Mouse (Mus musculus) yolk sac, embryonic 10.5 days (tissue): Measurements from ENCODE around the gene Eml4.
A peak's percentile ranks its signal among the peaks of the same experiment; 100 is the strongest.

Source experiments
- DNase-seq: peaks from one replicate; pipeline ENCODE4 v3.0.0-alpha.2; 2017; ENCODE audit warnings: low spot score

The Eml4 gene

GRCm38 (mm10) chr17:83344226-83344625, 6.5 kb upstream of the Eml4 start:
- no peak for DNase-seq

GRCm38 (mm10) chr17:83348056-83348822, 2.5 kb upstream of the Eml4 start:
- peak; percentile 51 for DNase-seq

- peak; percentile 50 for DNase-seq
Measured at GRCm38 (mm10) chr17:83351119-83351531, 394 bp downstream of the Eml4 start.

- DNase-seq, result no peak
Measured at GRCm38 (mm10) chr17:83351601-83352413, 1.1 kb downstream of the Eml4 start.

GRCm38 (mm10) chr17:83352456-83352855, 1.7 kb downstream of the Eml4 start:
- DNase-seq, result no peak

- DNase-seq, result no peak
Measured at GRCm38 (mm10) chr17:83353011-83353410, 2.3 kb downstream of the Eml4 start.

GRCm38 (mm10) chr17:83353460-83353859, 2.7 kb downstream of the Eml4 start:
- no peak for DNase-seq

- DNase-seq, result no peak
Measured at GRCm38 (mm10) chr17:83355481-83355880, 4.8 kb downstream of the Eml4 start.

- DNase-seq, result no peak
Measured at GRCm38 (mm10) chr17:83359934-83360333, 9.2 kb downstream of the Eml4 start.

- no peak for DNase-seq
Measured at GRCm38 (mm10) chr17:83360796-83361566, 10.2 kb downstream of the Eml4 start.

GRCm38 (mm10) chr17:83363081-83363480, 12.3 kb downstream of the Eml4 start:
- DNase-seq, result no peak

GRCm38 (mm10) chr17:83364296-83364695, 13.6 kb downstream of the Eml4 start:
- DNase-seq, result no peak

GRCm38 (mm10) chr17:83365130-83365529, 14.4 kb downstream of the Eml4 start:
- DNase-seq, result no peak

- peak; percentile 35 for DNase-seq
Measured at GRCm38 (mm10) chr17:83365614-83366355, 15.1 kb downstream of the Eml4 start.

- DNase-seq, result no peak
Measured at GRCm38 (mm10) chr17:83367387-83367786, 16.7 kb downstream of the Eml4 start.

GRCm38 (mm10) chr17:83374123-83374522, 23.4 kb downstream of the Eml4 start:
- no peak for DNase-seq

- no peak for DNase-seq
Measured at GRCm38 (mm10) chr17:83375848-83376247, 25.1 kb downstream of the Eml4 start.

- no peak for DNase-seq
Measured at GRCm38 (mm10) chr17:83376801-83377200, 26.1 kb downstream of the Eml4 start.

- no peak for DNase-seq
Measured at GRCm38 (mm10) chr17:83377755-83378443, 27.2 kb downstream of the Eml4 start.

GRCm38 (mm10) chr17:83378444-83378762, 27.7 kb downstream of the Eml4 start:
- DNase-seq, result no peak

- DNase-seq, result no peak
Measured at GRCm38 (mm10) chr17:83379366-83379765, 28.6 kb downstream of the Eml4 start.
